Mouse (Mus musculus) limb, embryonic 15.5 days (tissue): Measurements from ENCODE around the gene Lmx1b. TPM values are rescaled to one million over a fixed set of nuclear protein-coding genes. Genes with fewer than 3 reads are reported as not detected.

Experiments
- ATAC-seq: fragments of 200-750 bp; cut with Nextera tagmentation; 2 replicates; pipeline ENCODE4 v1.8.0; 2017; ENCODE audit warnings: low read depth, moderate TSS enrichment; ENCODE audit not compliant: insufficient number of reproducible peaks, low FRiP score, low TSS enrichment
- H3K27ac ChIP-seq: fragments of 300-500 bp; sonication (generic); 2 replicates; pipeline ENCODE4 v1.5.1; 2015; ENCODE audit warnings: moderate library complexity, mild to moderate bottlenecking, inconsistent platforms
- H3K27me3 ChIP-seq: fragments of 300-500 bp; sonication (generic); 2 replicates; pipeline ENCODE4 v1.6.1; 2015; ENCODE audit warnings: inconsistent platforms
- H3K36me3 ChIP-seq: fragments of 300-500 bp; sonication (generic); 2 replicates; pipeline ENCODE4 v1.6.1; 2015; ENCODE audit warnings: inconsistent platforms
- H3K4me1 ChIP-seq: fragments of 300-500 bp; sonication (generic); 2 replicates; pipeline ENCODE4 v1.6.1; 2015; ENCODE audit warnings: inconsistent platforms
- H3K4me2 ChIP-seq: fragments of 300-500 bp; sonication (generic); 2 replicates; pipeline ENCODE4 v1.6.1; 2015; ENCODE audit warnings: mild to moderate bottlenecking, inconsistent platforms
- H3K4me3 ChIP-seq: fragments of 300-500 bp; sonication (generic); 2 replicates; pipeline ENCODE4 v1.5.1; 2015; ENCODE audit warnings: mild to moderate bottlenecking, inconsistent platforms
- H3K9ac ChIP-seq: fragments of 300-500 bp; sonication (generic); 2 replicates; pipeline ENCODE4 v1.6.1; 2015; ENCODE audit warnings: inconsistent platforms
- H3K9me3 ChIP-seq: fragments of 300-500 bp; sonication (generic); 2 replicates; pipeline ENCODE4 v1.6.1; 2016; ENCODE audit warnings: inconsistent platforms
- WGBS: fragments of 180-500 bp; shearing (Covaris S2); methylation state at CpG from one replicate; pipeline ENCODE4 v1.1.7; 2015; 5-methylcytosine and 5-hydroxymethylcytosine counted together
- polyA plus RNA-seq: library from polyadenylated mRNA; unstranded; fragments of >200 nt; fragmentation: Nextera tagmentation; extraction: Ambion mirVana; gene quantifications from 2 replicates; pipeline ENCODE4 v1.2.1, GENCODE M21; 2015

Lmx1b gene
- polyA plus RNA-seq, 1 experiment from 2014 or later, result 4.1 TPM

DNA sequence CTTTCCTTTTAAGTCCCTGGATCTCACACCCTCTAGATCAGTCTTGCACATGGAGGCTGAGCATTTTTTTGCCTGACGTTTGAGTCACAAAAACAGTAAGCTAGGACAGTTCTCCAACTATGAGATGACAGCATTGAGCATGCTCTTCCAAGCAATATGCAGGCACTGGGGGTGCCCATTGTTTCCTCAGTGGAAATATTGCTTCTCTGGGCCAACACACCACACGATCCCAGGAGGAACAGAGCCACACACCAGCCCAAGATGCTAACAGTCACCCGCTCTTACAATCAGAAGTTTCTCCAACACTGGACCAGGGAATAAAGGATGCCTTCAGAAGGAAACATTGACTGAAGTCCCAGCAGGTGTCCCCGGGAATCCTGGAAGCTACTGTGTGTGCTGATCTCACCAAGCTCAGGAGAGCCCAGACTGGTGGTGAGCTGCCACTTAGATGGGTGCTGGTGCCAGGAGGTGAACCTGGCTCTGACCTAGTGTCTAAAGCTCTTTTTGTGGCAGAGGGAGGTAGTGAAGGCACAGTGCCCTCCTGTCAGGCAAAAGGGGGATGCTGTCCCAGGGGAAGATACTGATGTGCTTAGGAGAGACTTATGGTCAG, 5.7 kb downstream of the Lmx1b start:
- H3K4me2 ChIP-seq, result 0 out of 2 replicates have a peak overlapping the region, but pooled peaks have one; percentile 39
- WGBS, result 39% methylated on average over 4 of the region's 4 CpGs
- H3K36me3 ChIP-seq, result no peaks in the 10 kb centered on the region
- H3K9me3 ChIP-seq, result no peaks in the 10 kb centered on the region
- no peak overlapping the region for H3K27ac ChIP-seq
- ATAC-seq, result no peak
- H3K4me3 ChIP-seq, result no peak overlapping the region
- H3K9ac ChIP-seq, result no peak overlapping the region; the same call in 1 of the 2 replicates
- H3K4me1 ChIP-seq, result peaks cover 59% of the 10 kb centered on the region
- peaks cover 89% of the 10 kb centered on the region for H3K27me3 ChIP-seq

DNA sequence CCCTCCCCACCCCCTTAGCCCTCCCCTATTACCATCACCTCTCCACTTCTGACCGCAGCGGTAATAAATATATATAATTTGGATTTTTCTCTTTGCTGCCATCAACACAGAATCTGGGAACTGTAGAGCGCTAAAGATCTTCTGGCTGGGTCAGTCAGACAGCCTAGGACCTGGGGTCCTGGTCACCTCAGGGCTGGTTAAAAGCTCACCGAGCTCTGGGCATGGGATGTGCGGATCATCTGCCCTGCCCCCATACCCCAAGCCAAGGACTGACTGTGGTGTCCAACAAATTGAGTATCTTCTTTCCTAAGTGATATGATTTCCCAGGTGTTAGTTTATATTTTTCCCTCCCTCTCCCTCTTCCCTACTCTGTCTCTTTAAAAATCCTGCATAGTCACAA, 6.4 kb downstream of the Lmx1b start:
- no peaks in the 10 kb centered on the region for H3K36me3 ChIP-seq
- WGBS, result 32% methylated on average over 5 of the region's 5 CpGs
- peaks cover 89% of the 10 kb centered on the region for H3K27me3 ChIP-seq
- no peak overlapping the region for H3K4me3 ChIP-seq
- peaks cover 59% of the 10 kb centered on the region for H3K4me1 ChIP-seq
- ATAC-seq, result no peak
- H3K9me3 ChIP-seq, result no peaks in the 10 kb centered on the region
- H3K4me2 ChIP-seq, result peak overlapping the region; percentile 39; the same call in 1 of the 2 replicates
- H3K9ac ChIP-seq, result no peak overlapping the region
- peak overlapping the region; percentile 43; the same call in 1 of the 2 replicates for H3K27ac ChIP-seq

DNA sequence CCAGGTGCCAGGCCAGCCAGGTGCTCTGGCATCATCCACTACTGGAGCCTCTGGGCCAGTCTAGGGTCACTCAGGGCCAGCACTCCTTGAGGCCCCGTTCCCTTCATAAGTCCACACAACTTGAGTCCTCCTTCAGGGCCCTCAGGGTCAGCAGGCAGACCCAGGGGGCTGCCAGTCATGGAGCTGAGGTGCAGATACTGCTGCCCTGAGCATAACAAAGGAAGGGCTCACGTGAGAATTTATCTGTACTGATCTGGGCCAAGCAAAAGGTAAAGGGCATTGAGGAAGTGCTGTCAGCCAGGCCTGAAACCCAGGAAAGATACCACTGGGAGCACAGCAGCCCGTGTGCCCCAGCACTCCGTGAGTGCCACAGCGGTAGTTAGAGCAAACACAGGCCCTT, 7.1 kb downstream of the Lmx1b start:
- Histone ChIP-seq H3K4me3 (no peak overlapping the region), H3K4me2 (no peak overlapping the region), H3K36me3 (no peaks in the 10 kb centered on the region), H3K4me1 (peaks cover 64% of the 10 kb centered on the region), H3K9me3 (no peaks in the 10 kb centered on the region), H3K27ac (no peak overlapping the region), H3K9ac (no peak overlapping the region), H3K27me3 (peaks cover 87% of the 10 kb centered on the region)
- no peak for ATAC-seq
- 51% methylated on average over 5 of the region's 5 CpGs for WGBS

DNA sequence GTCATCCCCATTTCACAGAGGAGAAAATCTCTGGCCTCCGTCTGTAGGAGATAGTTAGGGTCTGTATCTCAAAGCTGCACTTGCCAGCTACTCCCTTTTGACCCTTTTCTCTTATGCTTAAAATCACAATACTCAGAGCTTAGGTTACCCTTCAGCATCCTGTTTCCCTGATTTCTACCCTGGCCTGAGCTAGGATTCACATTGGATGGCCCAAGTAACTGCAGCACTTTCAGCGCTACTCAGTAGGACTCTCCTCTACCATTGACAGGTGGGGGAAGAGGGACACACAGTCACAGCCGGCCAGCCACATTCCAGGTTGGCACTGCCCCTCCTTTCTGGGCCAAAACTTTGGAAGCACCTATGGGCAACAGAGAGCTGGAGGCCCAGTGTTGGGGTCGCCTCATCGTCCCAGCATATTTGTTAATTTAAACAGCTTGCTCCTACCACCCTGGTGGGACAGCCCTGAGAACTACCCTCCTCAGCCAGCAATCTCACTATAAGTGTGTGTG, 7.7 kb downstream of the Lmx1b start:
- Histone ChIP-seq H3K4me2 (peak overlapping the region; percentile 53; the same call in 1 of the 2 replicates), H3K4me3 (no peak overlapping the region), H3K27me3 (peaks cover 87% of the 10 kb centered on the region), H3K27ac (no peak overlapping the region), H3K9me3 (no peaks in the 10 kb centered on the region), H3K9ac (0 out of 2 replicates have a peak overlapping the region, but pooled peaks have one; percentile 18), H3K4me1 (peaks cover 65% of the 10 kb centered on the region), H3K36me3 (no peaks in the 10 kb centered on the region)
- no peak for ATAC-seq
- 40% methylated on average over 5 of the region's 5 CpGs for WGBS

DNA sequence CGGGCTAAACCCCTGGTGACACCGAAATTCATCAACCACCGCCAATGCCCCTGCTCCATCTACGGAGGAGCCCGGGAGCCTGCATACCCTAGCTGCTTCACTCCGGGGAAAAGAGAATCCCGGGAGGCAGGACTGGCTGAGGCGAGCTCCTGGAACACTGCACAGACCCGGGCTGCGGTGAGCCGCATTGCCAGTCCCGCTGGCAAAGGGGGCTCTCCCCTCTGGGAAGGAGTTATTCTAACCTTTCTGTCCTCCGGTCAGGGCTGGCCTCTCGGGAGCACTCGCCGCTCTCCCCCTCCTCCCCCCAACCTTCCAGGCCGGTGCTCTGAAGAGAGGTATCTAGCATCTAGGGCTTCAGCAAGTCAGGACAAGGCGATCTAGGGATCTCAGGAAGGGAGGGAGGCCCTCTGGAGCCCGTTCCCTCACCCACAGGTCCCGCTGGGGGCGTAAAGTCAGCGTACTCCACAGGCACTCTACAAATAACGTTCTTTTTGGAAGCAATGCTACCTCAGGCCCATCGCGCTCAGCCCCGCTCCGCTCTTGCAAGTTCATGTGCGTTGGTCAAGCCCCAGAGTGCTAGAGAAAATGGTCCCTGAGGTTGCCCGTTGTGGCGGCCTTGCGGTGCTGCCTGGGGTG, 8.5 kb downstream of the Lmx1b start:
- peak overlapping the region; percentile 55 for H3K27ac ChIP-seq
- H3K9ac ChIP-seq, result peak overlapping the region; percentile 18
- peaks cover 72% of the 10 kb centered on the region for H3K4me1 ChIP-seq
- peak overlapping the region; percentile 53 for H3K4me2 ChIP-seq
- H3K4me3 ChIP-seq, result peak overlapping the region; percentile 32
- no peak for ATAC-seq
- no peaks in the 10 kb centered on the region for H3K9me3 ChIP-seq
- WGBS, result 4% methylated on average over 31 of the region's 31 CpGs
- peaks cover 82% of the 10 kb centered on the region for H3K27me3 ChIP-seq
- no peaks in the 10 kb centered on the region for H3K36me3 ChIP-seq

DNA sequence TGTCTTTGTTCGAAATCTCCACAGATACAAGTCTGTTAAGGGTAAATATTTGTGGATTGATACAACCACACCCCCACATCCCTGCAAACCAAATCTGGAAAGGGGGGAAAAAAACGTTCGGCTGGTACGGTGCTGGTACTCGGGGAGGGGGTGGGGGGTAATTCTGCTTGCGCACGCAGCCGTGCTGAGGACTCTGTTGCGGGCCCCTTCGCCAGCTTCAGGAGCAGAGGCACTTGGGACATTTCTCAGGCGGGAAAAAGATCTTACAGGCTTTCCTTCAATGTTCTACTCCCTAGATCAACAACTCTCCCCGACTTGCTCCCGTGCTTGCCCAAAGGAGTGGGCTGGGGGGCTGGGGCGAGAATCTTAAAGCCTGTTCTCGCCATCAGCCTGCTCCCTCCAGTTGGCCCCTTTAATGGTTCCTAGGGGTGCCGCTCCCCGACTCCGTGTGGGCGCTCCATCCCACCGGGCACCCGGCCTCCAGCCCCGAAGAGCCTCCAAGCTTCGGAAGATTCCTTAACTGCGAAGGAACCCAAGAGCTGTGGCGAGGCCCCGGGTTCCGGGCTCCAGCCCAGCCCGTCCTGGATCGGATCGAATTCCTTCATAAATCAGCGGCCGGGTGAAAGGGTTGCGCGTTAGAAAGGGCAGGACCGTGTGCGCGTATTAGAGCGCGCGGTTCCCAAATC, 9.1 kb downstream of the Lmx1b start:
- H3K4me2 ChIP-seq, result peak overlapping the region; percentile 53

DNA sequence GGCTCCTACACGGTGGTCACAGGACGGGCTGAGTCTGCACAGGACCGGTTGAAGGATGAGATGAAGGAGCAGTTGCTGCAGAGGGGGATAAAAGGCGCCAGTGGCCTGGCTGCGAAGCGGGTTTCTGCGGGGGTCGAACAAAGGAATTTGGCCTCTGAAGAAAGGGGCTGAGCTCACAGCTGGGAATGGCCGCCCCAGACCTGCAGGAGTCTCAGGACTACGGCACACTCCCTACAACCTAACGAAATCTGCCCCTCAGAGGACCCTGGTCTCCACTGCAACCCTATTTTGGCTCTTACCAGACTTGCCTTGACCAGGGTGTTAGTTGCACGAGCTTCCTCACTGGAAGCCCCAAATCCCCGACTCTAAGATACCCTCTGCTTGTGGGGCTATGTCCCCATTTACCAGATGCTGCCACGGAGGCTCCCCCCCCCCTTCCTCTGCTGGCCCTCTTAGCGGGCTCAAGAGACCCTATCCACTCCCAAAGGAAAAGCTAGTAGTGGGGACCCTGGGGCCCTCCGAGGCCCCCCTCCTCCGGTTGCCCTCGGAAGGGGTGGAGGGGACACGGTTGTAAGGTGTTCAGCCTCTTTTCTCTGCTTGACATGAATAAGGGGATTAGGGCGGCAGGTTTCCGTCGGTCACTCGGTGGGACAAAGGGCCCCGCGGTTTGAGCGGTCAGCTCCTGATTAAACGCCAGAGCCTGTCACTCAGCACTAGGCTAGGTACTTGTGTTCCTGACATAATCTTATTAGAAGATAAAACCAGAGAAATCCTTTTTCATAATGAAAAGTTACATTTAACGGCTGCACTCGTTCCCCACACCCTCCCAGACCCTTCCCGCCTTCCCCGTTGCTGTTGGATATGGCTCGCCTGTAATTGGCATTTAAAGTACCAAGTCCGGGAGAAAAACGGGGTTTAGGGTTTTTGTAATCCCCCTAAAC, 10.0 kb downstream of the Lmx1b start:
- peaks cover 77% of the 10 kb centered on the region for H3K4me1 ChIP-seq
- H3K4me3 ChIP-seq, result peak overlapping the region; percentile 32
- peak overlapping the region; percentile 43; the same call in 1 of the 2 replicates for H3K27ac ChIP-seq
- ATAC-seq, result no peak
- H3K9me3 ChIP-seq, result no peaks in the 10 kb centered on the region
- WGBS, result 13% methylated on average over 34 of the region's 34 CpGs
- H3K27me3 ChIP-seq, result peaks cover 87% of the 10 kb centered on the region
- peak overlapping the region; percentile 53 for H3K4me2 ChIP-seq
- H3K9ac ChIP-seq, result no peak overlapping the region
- H3K36me3 ChIP-seq, result no peaks in the 10 kb centered on the region

More for the DNA sequence above, 9.1 kb downstream of the Lmx1b start:
- Histone ChIP-seq H3K36me3 (no peaks in the 10 kb centered on the region), H3K4me3 (peak overlapping the region; percentile 32), H3K4me1 (peaks cover 72% of the 10 kb centered on the region), H3K27me3 (peaks cover 87% of the 10 kb centered on the region), H3K27ac (peak overlapping the region; percentile 55), H3K9me3 (no peaks in the 10 kb centered on the region), H3K9ac (peak overlapping the region; percentile 18; the same call in 1 of the 2 replicates)
- 2% methylated on average over 40 of the region's 40 CpGs for WGBS
- ATAC-seq, result no peak

DNA sequence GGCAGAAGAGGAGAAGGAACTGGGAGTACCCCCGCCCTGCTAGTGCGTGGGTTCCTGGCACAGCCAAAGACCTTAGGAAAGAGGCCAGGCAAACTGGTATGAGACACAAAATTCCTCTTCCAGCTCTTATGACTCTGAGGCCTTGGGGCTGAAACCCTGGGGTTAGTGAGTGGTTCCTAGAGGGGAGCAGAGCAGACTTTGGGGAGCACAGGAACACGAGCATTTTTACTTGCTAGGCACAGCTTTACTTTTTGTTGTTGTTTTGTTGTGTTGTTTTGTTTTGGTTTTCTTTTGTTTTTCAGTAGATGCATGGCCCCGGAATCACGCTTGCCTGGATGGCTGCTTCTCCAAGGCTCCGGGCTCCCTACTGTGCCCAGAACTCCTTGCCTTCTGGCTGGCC, 10.7 kb downstream of the Lmx1b start:
- Histone ChIP-seq H3K4me1 (peaks cover 78% of the 10 kb centered on the region), H3K36me3 (no peaks in the 10 kb centered on the region), H3K9ac (no peak overlapping the region), H3K27ac (peak overlapping the region; percentile 43; the same call in 1 of the 2 replicates), H3K4me2 (peak overlapping the region; percentile 53), H3K27me3 (peaks cover 84% of the 10 kb centered on the region), H3K9me3 (no peaks in the 10 kb centered on the region), H3K4me3 (no peak overlapping the region)
- no peak for ATAC-seq
- WGBS, result 34% methylated on average over 6 of the region's 6 CpGs

DNA sequence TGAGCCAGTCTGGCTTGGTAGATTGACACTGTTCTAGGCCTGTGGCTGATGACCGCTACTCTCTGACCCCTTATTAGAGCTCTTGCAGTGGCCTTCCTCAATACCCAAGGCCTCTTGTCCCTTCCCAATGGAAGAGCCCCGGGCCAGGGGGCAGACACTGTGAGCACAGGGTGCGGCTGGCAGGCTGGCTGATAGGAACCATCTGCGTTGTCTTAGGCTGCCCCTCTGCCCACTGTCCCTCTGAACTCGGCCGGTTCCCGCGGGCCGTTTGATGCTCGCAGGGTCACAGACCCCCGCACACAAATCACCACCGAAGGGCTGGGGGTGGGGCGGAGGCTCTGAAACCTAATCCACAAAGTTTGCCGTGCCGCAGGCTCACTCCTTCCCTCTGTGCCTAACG, 11.5 kb downstream of the Lmx1b start:
- peaks cover 75% of the 10 kb centered on the region for H3K27me3 ChIP-seq
- H3K9ac ChIP-seq, result no peak overlapping the region
- H3K4me1 ChIP-seq, result peaks cover 77% of the 10 kb centered on the region
- H3K9me3 ChIP-seq, result no peaks in the 10 kb centered on the region
- no peaks in the 10 kb centered on the region for H3K36me3 ChIP-seq
- WGBS, result 19% methylated on average over 16 of the region's 16 CpGs
- no peak overlapping the region for H3K4me3 ChIP-seq
- no peak overlapping the region for H3K4me2 ChIP-seq
- no peak overlapping the region for H3K27ac ChIP-seq
- no peak for ATAC-seq

DNA sequence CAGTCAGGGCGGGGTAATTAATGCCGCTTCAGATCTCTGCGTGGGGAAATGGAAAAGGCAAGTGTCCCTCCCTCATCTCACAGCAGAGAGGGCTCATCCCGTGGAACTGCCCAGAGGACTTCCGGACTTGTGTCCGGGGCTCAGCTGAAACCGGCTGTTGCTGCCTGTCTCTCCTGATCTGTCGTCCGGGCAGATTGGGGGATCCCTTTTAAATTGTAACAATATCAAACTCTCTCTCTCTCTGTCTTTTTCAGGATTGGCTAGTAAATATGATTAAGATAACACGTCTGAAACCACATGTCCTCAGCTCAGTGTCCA, 13.3 kb downstream of the Lmx1b start:
- H3K36me3 ChIP-seq, result no peaks in the 10 kb centered on the region
- H3K4me3 ChIP-seq, result no peak overlapping the region
- no peak for ATAC-seq
- no peaks in the 10 kb centered on the region for H3K9me3 ChIP-seq
- no peak overlapping the region for H3K9ac ChIP-seq
- H3K4me2 ChIP-seq, result no peak overlapping the region
- peaks cover 72% of the 10 kb centered on the region for H3K4me1 ChIP-seq
- 16% methylated on average over 10 of the region's 10 CpGs for WGBS
- peaks cover 64% of the 10 kb centered on the region for H3K27me3 ChIP-seq
- H3K27ac ChIP-seq, result peak overlapping the region; percentile 29; the same call in 1 of the 2 replicates
